Mouse (Mus musculus) thymus, postnatal 25 days (tissue): Measurements from ENCODE around the gene Rtn3.
A peak's percentile ranks its signal among the peaks of the same experiment; 100 is the strongest.
"Not testable (repeated sequence)": the region's sequence is repeated elsewhere in the genome, so short reads cannot be mapped to it uniquely, and the experiment has no call there.

ENCODE experiments used
- DNase-seq: peaks from one replicate; pipeline ENCODE4 v3.0.0; 2022

Rtn3 gene

GRCm38 (mm10) chr19:7482599-7483511 is at the start of gene Rtn3:
TSS of gene Rtn3 (minus strand) at chr19:7483281.
- peak; percentile 96 for DNase-seq

GRCm38 (mm10) chr19:7531906-7532305 is 48.8 kb upstream of the Rtn3 start:
- no peak for DNase-seq

GRCm38 (mm10) chr19:7528639-7529428 is 45.8 kb upstream of the Rtn3 start:
- peak; percentile 58 for DNase-seq

GRCm38 (mm10) chr19:7524879-7525278 is 41.8 kb upstream of the Rtn3 start:
- no peak for DNase-seq

- no peak for DNase-seq
These were observed 40.7 kb upstream of the Rtn3 start for GRCm38 (mm10) chr19:7523781-7524180.

- DNase-seq: peak; percentile 40
These were observed 40.2 kb upstream of the Rtn3 start for GRCm38 (mm10) chr19:7523292-7523691.

GRCm38 (mm10) chr19:7522856-7523255 is 39.8 kb upstream of the Rtn3 start:
- DNase-seq: no peak

GRCm38 (mm10) chr19:7521619-7522018 is 38.5 kb upstream of the Rtn3 start:
- no peak for DNase-seq

- DNase-seq: no peak
These were observed 33.4 kb upstream of the Rtn3 start for GRCm38 (mm10) chr19:7516437-7516836.

- no peak for DNase-seq
These were observed 24.9 kb upstream of the Rtn3 start for GRCm38 (mm10) chr19:7508026-7508425.

GRCm38 (mm10) chr19:7506321-7506720 is 23.2 kb upstream of the Rtn3 start:
- no peak for DNase-seq

- DNase-seq: no peak
These were observed 19.4 kb upstream of the Rtn3 start for GRCm38 (mm10) chr19:7502432-7502831.

GRCm38 (mm10) chr19:7500701-7501100 is 17.6 kb upstream of the Rtn3 start:
- DNase-seq: no peak

GRCm38 (mm10) chr19:7498816-7499215 is 15.7 kb upstream of the Rtn3 start:
- no peak for DNase-seq

- not testable (repeated sequence) for DNase-seq
These were observed 13.0 kb upstream of the Rtn3 start for GRCm38 (mm10) chr19:7496070-7496469.

- DNase-seq: no peak
These were observed 12.3 kb upstream of the Rtn3 start for GRCm38 (mm10) chr19:7495221-7496038.

- peak; percentile 87 for DNase-seq
These were observed 11.3 kb upstream of the Rtn3 start for GRCm38 (mm10) chr19:7494187-7495015.

- DNase-seq: no peak
These were observed 10.5 kb upstream of the Rtn3 start, which contains the start of gene Atl3 for GRCm38 (mm10) chr19:7493352-7494186. TSS of gene Atl3 (plus strand) at chr19:7494040.

- no peak for DNase-seq
These were observed 9.6 kb upstream of the Rtn3 start for GRCm38 (mm10) chr19:7492682-7493081.

GRCm38 (mm10) chr19:7491960-7492359 is 8.9 kb upstream of the Rtn3 start:
- no peak for DNase-seq

GRCm38 (mm10) chr19:7487680-7488079 is 4.6 kb upstream of the Rtn3 start:
- no peak for DNase-seq
